Mouse (Mus musculus) midbrain, embryonic 16.5 days (tissue): ENCODE measurements around the gene Nr1h2. TPM values are rescaled to one million over a fixed set of nuclear protein-coding genes. Genes with fewer than 3 reads are reported as not detected.
A peak's percentile ranks its signal among the peaks of the same experiment; 100 is the strongest.

ENCODE experiments used
- ATAC-seq: fragments of 200-750 bp; cut with Nextera tagmentation; 2 replicates; pipeline ENCODE4 v1.8.0; 2017; ENCODE audit warnings: moderate TSS enrichment
- H3K27ac ChIP-seq: fragments of 300-500 bp; sonication (generic); 2 replicates; pipeline ENCODE4 v1.5.1; 2014; ENCODE audit warnings: mild to moderate bottlenecking, low read length, mixed read lengths
- H3K27me3 ChIP-seq: fragments of 300-500 bp; sonication (generic); 2 replicates; pipeline ENCODE4 v1.6.1; 2014; ENCODE audit warnings: low read depth, low read length, mixed read lengths; ENCODE audit not compliant: control insufficient read depth, insufficient read depth
- H3K36me3 ChIP-seq: fragments of 300-500 bp; sonication (generic); 2 replicates; pipeline ENCODE4 v1.6.1; 2014; ENCODE audit warnings: mild to moderate bottlenecking, low read length, moderate library complexity, mixed read lengths; ENCODE audit not compliant: control insufficient read depth, insufficient read depth
- H3K4me1 ChIP-seq: fragments of 300-500 bp; sonication (generic); 2 replicates; pipeline ENCODE4 v1.6.1; 2014; ENCODE audit warnings: mild to moderate bottlenecking, low read length, mixed read lengths; ENCODE audit not compliant: control insufficient read depth, insufficient read depth
- H3K4me2 ChIP-seq: fragments of 300-500 bp; sonication (generic); 2 replicates; pipeline ENCODE4 v1.6.1; 2014; ENCODE audit warnings: mild to moderate bottlenecking, low read length, mixed read lengths
- H3K4me3 ChIP-seq: fragments of 300-500 bp; sonication (generic); 2 replicates; pipeline ENCODE4 v1.5.1; 2014; ENCODE audit warnings: low read depth, mild to moderate bottlenecking, low read length, moderate library complexity, mixed read lengths
- H3K9ac ChIP-seq: fragments of 300-500 bp; sonication (generic); 2 replicates; pipeline ENCODE4 v1.6.1; 2014; ENCODE audit warnings: low read depth, low read length, mixed read lengths
- H3K9me3 ChIP-seq: fragments of 300-500 bp; sonication (generic); replicated peaks from 2 replicates; pipeline ENCODE4 v1.6.1; 2014; ENCODE audit warnings: mild to moderate bottlenecking, low read length, mixed read lengths; ENCODE audit not compliant: control insufficient read depth, poor library complexity, severe bottlenecking
- WGBS: fragments of 180-500 bp; shearing (Covaris S2); extraction: QIAGEN DNeasy Blood & Tissue Kit; methylation state at CpG from one replicate; pipeline ENCODE4 v1.1.7; 2014; 5-methylcytosine and 5-hydroxymethylcytosine counted together
- polyA plus RNA-seq: library from polyadenylated mRNA; unstranded; fragments of >200 nt; fragmentation: Nextera tagmentation; extraction: Ambion mirVana; gene quantifications from 2 replicates; pipeline ENCODE4 v1.2.1, GENCODE M21; 2015

The Nr1h2 gene
- polyA plus RNA-seq, 1 experiment from 2014 or later: 58.1 TPM

DNA sequence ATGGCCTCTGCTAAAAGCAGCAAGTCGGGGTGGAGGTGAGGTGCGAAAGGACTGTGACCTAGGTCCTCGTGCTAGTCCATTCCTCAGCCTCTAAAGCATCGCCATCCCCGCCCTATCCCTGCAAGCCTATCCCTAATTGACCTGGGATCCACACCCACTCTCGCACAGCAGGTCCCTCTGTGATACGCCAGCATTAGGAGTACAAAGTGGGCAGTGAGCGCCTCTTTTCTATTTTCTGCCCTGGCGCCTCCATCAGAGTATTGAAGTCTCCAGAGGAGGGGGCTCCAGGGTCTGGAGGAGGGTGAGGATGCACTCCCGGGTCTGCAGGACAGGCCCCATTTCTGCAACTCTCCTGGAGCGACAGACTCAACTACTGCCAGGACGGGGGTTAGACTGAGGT lies 34.6 kb upstream of the Nr1h2 start:
- peaks cover 37% of the 10 kb centered on the region for H3K4me1 ChIP-seq
- no peaks in the 10 kb centered on the region for H3K9me3 ChIP-seq
- peaks cover 5% of the 10 kb centered on the region for H3K27me3 ChIP-seq
- H3K4me2 ChIP-seq: peak overlapping the region; percentile 86
- H3K36me3 ChIP-seq: no peaks in the 10 kb centered on the region
- ATAC-seq: no peak
- peak overlapping the region; percentile 60; the same call in 1 of the 2 replicates for H3K27ac ChIP-seq
- peak overlapping the region; percentile 64 for H3K4me3 ChIP-seq
- H3K9ac ChIP-seq: peak overlapping the region; percentile 47
- whole genome bisulfite sequencing: 10% methylated on average over 12 of the region's 12 CpGs

DNA sequence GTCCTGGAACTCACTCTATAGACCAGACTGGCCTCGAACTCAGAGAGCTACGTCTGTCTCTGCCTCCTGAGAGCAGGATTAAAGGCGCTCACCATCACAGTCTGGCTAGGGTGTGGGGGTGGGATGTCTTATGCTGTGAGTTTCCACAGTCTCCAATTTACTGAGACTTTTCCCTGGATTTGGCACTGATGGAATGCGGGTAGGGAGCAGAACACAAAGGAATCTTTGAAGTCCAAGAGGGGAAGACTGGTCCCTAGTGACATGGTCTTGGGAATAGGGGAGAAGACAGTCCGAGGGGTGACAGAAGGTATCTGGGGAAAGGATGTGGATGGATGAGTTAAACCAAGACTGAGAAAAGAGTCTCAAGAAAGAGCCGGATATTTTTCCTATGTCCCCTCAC lies 33.9 kb upstream of the Nr1h2 start:
- H3K4me2 ChIP-seq: peak overlapping the region; percentile 86
- peaks cover 31% of the 10 kb centered on the region for H3K4me1 ChIP-seq
- no peaks in the 10 kb centered on the region for H3K9me3 ChIP-seq
- H3K4me3 ChIP-seq: peak overlapping the region; percentile 64
- H3K27me3 ChIP-seq: peaks cover 4% of the 10 kb centered on the region
- peak overlapping the region; percentile 63 for H3K9ac ChIP-seq
- no peak overlapping the region for H3K27ac ChIP-seq
- WGBS: 39% methylated on average over 6 of the region's 6 CpGs
- H3K36me3 ChIP-seq: no peaks in the 10 kb centered on the region
- no peak for ATAC-seq

- WGBS: under 1% methylated on average over 18 of the region's 18 CpGs
- Histone ChIP-seq H3K9ac (peak overlapping the region; percentile 63), H3K4me3 (peak overlapping the region; percentile 64), H3K27me3 (peaks cover 2% of the 10 kb centered on the region), H3K4me1 (peaks cover 23% of the 10 kb centered on the region), H3K4me2 (peak overlapping the region; percentile 86), H3K27ac (peak overlapping the region; percentile 44; the same call in 1 of the 2 replicates), H3K9me3 (no peaks in the 10 kb centered on the region), H3K36me3 (no peaks in the 10 kb centered on the region)
- peak; percentile 44 for ATAC-seq
Observed at GRCm38 (mm10) chr7:44586930-44587329, 33.2 kb upstream of the Nr1h2 start.

DNA sequence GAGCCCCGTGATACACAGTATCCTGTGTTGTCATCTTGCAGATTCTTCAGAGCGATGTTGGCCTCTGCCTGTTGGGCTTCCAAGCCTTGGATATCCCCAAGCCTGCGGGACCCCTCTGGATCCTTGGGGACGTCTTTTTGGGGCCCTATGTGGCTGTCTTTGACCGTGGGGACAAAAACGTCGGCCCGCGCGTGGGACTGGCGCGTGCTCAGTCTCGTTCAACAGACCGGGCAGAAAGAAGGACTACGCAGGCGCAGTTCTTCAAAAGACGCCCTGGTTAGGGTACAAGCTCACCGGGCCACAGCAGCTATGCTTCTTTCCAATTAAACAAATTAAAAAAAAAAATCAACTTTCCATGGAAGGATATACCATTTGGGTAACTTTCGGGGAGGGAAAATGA lies 32.8 kb upstream of the Nr1h2 start:
- peaks cover 19% of the 10 kb centered on the region for H3K4me1 ChIP-seq
- WGBS: 6% methylated on average over 19 of the region's 19 CpGs
- H3K4me2 ChIP-seq: peak overlapping the region; percentile 86
- ATAC-seq: no peak
- H3K4me3 ChIP-seq: peak overlapping the region; percentile 64
- no peaks in the 10 kb centered on the region for H3K27me3 ChIP-seq
- H3K36me3 ChIP-seq: no peaks in the 10 kb centered on the region
- H3K9ac ChIP-seq: peak overlapping the region; percentile 63
- H3K27ac ChIP-seq: peak overlapping the region; percentile 44; the same call in 1 of the 2 replicates
- no peaks in the 10 kb centered on the region for H3K9me3 ChIP-seq

GRCm38 (mm10) chr7:44585606-44586005 lies 31.9 kb upstream of the Nr1h2 start:
- Histone ChIP-seq H3K27me3 (no peaks in the 10 kb centered on the region), H3K9ac (no peak overlapping the region), H3K9me3 (no peaks in the 10 kb centered on the region), H3K27ac (no peak overlapping the region), H3K4me2 (no peak overlapping the region), H3K36me3 (no peaks in the 10 kb centered on the region), H3K4me1 (peaks cover 17% of the 10 kb centered on the region), H3K4me3 (no peak overlapping the region)
- ATAC-seq: no peak
- WGBS: 91% methylated on average over 6 of the region's 6 CpGs

- H3K27me3 ChIP-seq: no peaks in the 10 kb centered on the region
- H3K4me2 ChIP-seq: no peak overlapping the region
- no peak overlapping the region for H3K4me3 ChIP-seq
- WGBS: 91% methylated on average over 6 of the region's 6 CpGs
- H3K4me1 ChIP-seq: peaks cover 15% of the 10 kb centered on the region
- H3K27ac ChIP-seq: no peak overlapping the region
- H3K9ac ChIP-seq: no peak overlapping the region
- no peaks in the 10 kb centered on the region for H3K36me3 ChIP-seq
- H3K9me3 ChIP-seq: no peaks in the 10 kb centered on the region
- ATAC-seq: no peak
Observed at GRCm38 (mm10) chr7:44584921-44585320, 31.2 kb upstream of the Nr1h2 start.

DNA sequence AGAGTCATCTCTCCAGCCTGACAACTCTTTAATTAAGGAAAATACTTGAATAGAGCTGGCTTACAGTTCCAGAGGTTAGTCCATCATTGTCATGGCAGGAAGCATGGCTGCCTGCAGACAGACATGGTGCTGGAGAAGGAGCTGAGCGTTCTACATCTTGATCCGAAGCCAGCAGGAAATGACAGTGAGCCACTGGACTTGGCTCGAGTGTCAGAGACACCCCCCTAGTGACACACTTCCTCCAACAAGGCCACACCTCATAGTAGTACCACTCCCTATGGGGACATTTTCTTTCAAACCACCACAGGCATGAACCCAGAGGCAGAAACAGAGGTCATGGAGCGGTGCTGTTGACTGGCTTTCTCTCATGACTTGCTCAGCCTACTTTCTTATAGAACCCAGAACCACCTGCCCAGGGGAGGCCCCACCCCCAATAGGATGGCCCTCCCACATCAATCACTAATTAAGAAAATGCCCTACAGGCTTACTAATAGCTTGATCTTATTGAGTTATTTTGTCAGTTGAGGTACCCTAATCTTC lies 30.6 kb upstream of the Nr1h2 start:
- Histone ChIP-seq H3K27ac (no peak overlapping the region), H3K27me3 (no peaks in the 10 kb centered on the region), H3K9ac (no peak overlapping the region), H3K4me3 (no peak overlapping the region), H3K4me1 (peaks cover 10% of the 10 kb centered on the region), H3K4me2 (no peak overlapping the region), H3K9me3 (no peaks in the 10 kb centered on the region), H3K36me3 (no peaks in the 10 kb centered on the region)
- 88% methylated on average over 4 of the region's 4 CpGs for WGBS
- no peak for ATAC-seq

GRCm38 (mm10) chr7:44583146-44583545 lies 29.4 kb upstream of the Nr1h2 start:
- no peak overlapping the region for H3K27ac ChIP-seq
- no peaks in the 10 kb centered on the region for H3K9me3 ChIP-seq
- H3K4me3 ChIP-seq: no peak overlapping the region
- H3K27me3 ChIP-seq: no peaks in the 10 kb centered on the region
- H3K4me2 ChIP-seq: no peak overlapping the region
- ATAC-seq: no peak
- no peak overlapping the region for H3K9ac ChIP-seq
- 88% methylated on average over 1 of the region's 1 CpGs for WGBS
- H3K36me3 ChIP-seq: no peaks in the 10 kb centered on the region
- H3K4me1 ChIP-seq: peaks cover 7% of the 10 kb centered on the region

- H3K27ac ChIP-seq: no peak overlapping the region
- H3K4me2 ChIP-seq: no peak overlapping the region
- H3K27me3 ChIP-seq: no peaks in the 10 kb centered on the region
- no peak for ATAC-seq
- H3K9me3 ChIP-seq: no peaks in the 10 kb centered on the region
- no peaks in the 10 kb centered on the region for H3K36me3 ChIP-seq
- H3K4me3 ChIP-seq: no peak overlapping the region
- WGBS: 81% methylated on average over 5 of the region's 5 CpGs
- H3K4me1 ChIP-seq: peaks cover 2% of the 10 kb centered on the region
- H3K9ac ChIP-seq: no peak overlapping the region
Observed at GRCm38 (mm10) chr7:44582709-44583108, 29.0 kb upstream of the Nr1h2 start.
